13 mouse cellular contexts compared by ENCODE assay signal in genomic region chr8:66917695-66918467, GRCm38 (mm10). TPM values are rescaled to one million over a fixed set of nuclear protein-coding genes. Genes with fewer than 3 reads are reported as not detected.
DNase-seq lines count a peak whose midpoint lies in the region; ATAC-seq and TF ChIP-seq lines count a peak whose summit lies in the region.
"Had no signal": no experiment of that assay in that cellular context is flagged by ENCODE, and none has a peak within 500 bp of the region (broad histone marks: within the 10 kb centered on the region; RNA-seq: fewer than 3 reads in every experiment).

No protein-coding gene starts in this region.

- no peak for DNase-seq in heart, postnatal 14 days
- DNase-seq in lung, adult 2 months: no peak
- DNase-seq in hindbrain, postnatal 0 days (ENCODE audit: low spot score): no peak
- no peak for DNase-seq in left cerebral cortex, adult 2 months (ENCODE audit: extremely low spot score in 1 of 2, low spot score in 2 of 2)
- DNase-seq in adrenal gland, postnatal 14 days: no peak
- DNase-seq: cerebellum, adult 18-20 months; heart, postnatal 10 days; kidney, adult 9 months; lung, adult 18-20 months had no signal

- no peak overlapping the region for H3K4me3 ChIP-seq in heart, embryonic 11.5 days (ENCODE audit: low read depth, low read length)
- H3K4me3 ChIP-seq in lung, embryonic 16.5 days (ENCODE audit: low read length): no peak overlapping the region
- no peak overlapping the region for H3K4me3 ChIP-seq in lung, adult 2 months (replicated peaks; ENCODE audit: extremely low read depth, low read depth, low read length)
- no peak overlapping the region for H3K4me3 ChIP-seq in hindbrain, postnatal 0 days (ENCODE audit: low read length)
- no peak overlapping the region for H3K4me3 ChIP-seq in stomach, embryonic 14.5 days (ENCODE audit: low read depth, low read length)
- no peak overlapping the region for H3K4me3 ChIP-seq in left cerebral cortex, adult 2 months
- H3K4me3 ChIP-seq: limb, embryonic 12.5 days had no signal

- no peaks in the 10 kb centered on the region for H3K9me3 ChIP-seq in heart, embryonic 11.5 days (replicated peaks; ENCODE audit: control insufficient read depth, low read length)
- no peaks in the 10 kb centered on the region for H3K9me3 ChIP-seq in lung, embryonic 16.5 days (ENCODE audit: control insufficient read depth, low read length)
- H3K9me3 ChIP-seq in hindbrain, postnatal 0 days (ENCODE audit: low read length): no peaks in the 10 kb centered on the region
- no peaks in the 10 kb centered on the region for H3K9me3 ChIP-seq in stomach, embryonic 14.5 days (ENCODE audit: control insufficient read depth, low read depth, low read length)
- H3K9me3 ChIP-seq: limb, embryonic 12.5 days had no signal

- intact Hi-C loops in heart, postnatal 14 days (cut with DNase I): loop anchor here (10.0 kb wide), 1 partner anchor 163 kb away; no protein-coding TSS in a partner anchor
- intact Hi-C loops in left cerebral cortex, adult 2 months (cut with DNase I): no loop called here

- H3K4me1 ChIP-seq in heart, embryonic 11.5 days (ENCODE audit: control insufficient read depth, insufficient read depth, low read length): no peaks in the 10 kb centered on the region
- H3K4me1 ChIP-seq in lung, embryonic 16.5 days (replicated peaks; ENCODE audit: control insufficient read depth, insufficient read depth, low read length): no peaks in the 10 kb centered on the region
- H3K4me1 ChIP-seq in lung, adult 2 months (ENCODE audit: control insufficient read depth, insufficient read depth, low read length): no peaks in the 10 kb centered on the region
- H3K4me1 ChIP-seq in hindbrain, postnatal 0 days (ENCODE audit: insufficient read depth, low read length): no peaks in the 10 kb centered on the region
- no peaks in the 10 kb centered on the region for H3K4me1 ChIP-seq in stomach, embryonic 14.5 days (ENCODE audit: control insufficient read depth, insufficient read depth, low read length)
- H3K4me1 ChIP-seq: limb, embryonic 12.5 days had no signal

- no peak for TF ChIP-seq POLR2A in lung, adult 2 months (IDR thresholded peaks at IDR 0.05; ENCODE audit: borderline replicate concordance, extremely low read depth, low read depth, low read length)

- TF ChIP-seq CTCF in lung, adult 2 months (IDR thresholded peaks at IDR 0.05; ENCODE audit: insufficient read depth, low read length): no peak
- TF ChIP-seq CTCF in hindbrain, postnatal 0 days (IDR thresholded peaks at IDR 0.05; ENCODE audit: low read depth): no peak
- no peak for TF ChIP-seq CTCF in left cerebral cortex, adult 2 months (IDR thresholded peaks at IDR 0.05)

- H3K4me2 ChIP-seq in heart, embryonic 11.5 days: no peak overlapping the region
- H3K4me2 ChIP-seq in lung, embryonic 16.5 days (ENCODE audit: low read depth, low read length): no peak overlapping the region
- no peak overlapping the region for H3K4me2 ChIP-seq in hindbrain, postnatal 0 days (ENCODE audit: low read depth, low read length)
- H3K4me2 ChIP-seq in stomach, embryonic 14.5 days (replicated peaks; ENCODE audit: low read depth, low read length): no peak overlapping the region
- H3K4me2 ChIP-seq: limb, embryonic 12.5 days had no signal

- ATAC-seq in heart, embryonic 11.5 days (replicated peaks; ENCODE audit: insufficient number of reproducible peaks, low FRiP score, low TSS enrichment): peak; percentile 72
- ATAC-seq in lung, embryonic 16.5 days (ENCODE audit: low read depth): peak; percentile 23; the same call in 1 of the 2 replicates
- peak; percentile 38; the same call in 1 of the 2 replicates for ATAC-seq in hindbrain, postnatal 0 days
- ATAC-seq in stomach, embryonic 14.5 days (ENCODE audit: insufficient number of reproducible peaks, insufficient read depth, low FRiP score, low read depth): peak; percentile 74

- 68% methylated on average over 6 of the region's 6 CpGs for WGBS in heart, embryonic 11.5 days (ENCODE audit: insufficient replicate concordance)
- WGBS in lung, embryonic 16.5 days: 54% methylated on average over 6 of the region's 6 CpGs
- 53% methylated on average over 6 of the region's 6 CpGs for WGBS in lung, adult 2 months
- WGBS in hindbrain, postnatal 0 days: 79% methylated on average over 6 of the region's 6 CpGs
- 61% methylated on average over 6 of the region's 6 CpGs for WGBS in stomach, embryonic 14.5 days

- H3K36me3 ChIP-seq in heart, embryonic 11.5 days (ENCODE audit: control insufficient read depth, insufficient read depth, low read length): no peaks in the 10 kb centered on the region
- no peaks in the 10 kb centered on the region for H3K36me3 ChIP-seq in lung, embryonic 16.5 days (ENCODE audit: control insufficient read depth, insufficient read depth, low read length)
- no peaks in the 10 kb centered on the region for H3K36me3 ChIP-seq in hindbrain, postnatal 0 days (ENCODE audit: insufficient read depth, low read length)
- H3K36me3 ChIP-seq in stomach, embryonic 14.5 days (ENCODE audit: control insufficient read depth, insufficient read depth, low read length): no peaks in the 10 kb centered on the region
- H3K36me3 ChIP-seq: limb, embryonic 12.5 days had no signal

- no peak overlapping the region for H3K27ac ChIP-seq in heart, embryonic 11.5 days (ENCODE audit: low read depth, low read length)
- H3K27ac ChIP-seq in lung, embryonic 16.5 days (ENCODE audit: low read length): no peak overlapping the region
- H3K27ac ChIP-seq in hindbrain, postnatal 0 days: no peak overlapping the region
- H3K27ac ChIP-seq in stomach, embryonic 14.5 days (ENCODE audit: low read length): no peak overlapping the region
- no peak overlapping the region for H3K27ac ChIP-seq in left cerebral cortex, adult 2 months
- H3K27ac ChIP-seq: limb, embryonic 12.5 days had no signal

- H3K9ac ChIP-seq in heart, embryonic 11.5 days (ENCODE audit: low read depth, low read length): no peak overlapping the region
- no peak overlapping the region for H3K9ac ChIP-seq in lung, embryonic 16.5 days (ENCODE audit: low read length)
- H3K9ac ChIP-seq in hindbrain, postnatal 0 days (replicated peaks; ENCODE audit: low read length): no peak overlapping the region
- no peak overlapping the region for H3K9ac ChIP-seq in stomach, embryonic 14.5 days (replicated peaks; ENCODE audit: low read depth, low read length)
- H3K9ac ChIP-seq: limb, embryonic 12.5 days had no signal

- no peaks in the 10 kb centered on the region for H3K27me3 ChIP-seq in heart, embryonic 11.5 days (ENCODE audit: control insufficient read depth, insufficient read depth, low read length)
- H3K27me3 ChIP-seq in lung, embryonic 16.5 days (ENCODE audit: control insufficient read depth, insufficient read depth, low read depth, low read length): no peaks in the 10 kb centered on the region
- no peaks in the 10 kb centered on the region for H3K27me3 ChIP-seq in hindbrain, postnatal 0 days (ENCODE audit: insufficient read depth, low read length)
- H3K27me3 ChIP-seq in stomach, embryonic 14.5 days (ENCODE audit: control insufficient read depth, insufficient read depth, low read length): no peaks in the 10 kb centered on the region
- H3K27me3 ChIP-seq: limb, embryonic 12.5 days had no signal

RNA-seq across cellular contexts. Expression of gene Naf1, which starts 57.9 kb away (rescaled TPM):
- 3.1 and 3.4 TPM in 2 replicates for polyA plus RNA-seq in heart, embryonic 11.5 days (2014; fragmentation: Nextera tagmentation; extraction: Ambion mirVana)
- total RNA-seq in heart, postnatal 14 days (2021): 1 to 10 TPM; 5.5 to 5.9 TPM
- polyA plus RNA-seq in lung, embryonic 16.5 days (2015; fragmentation: Nextera tagmentation; extraction: Ambion mirVana): 2.4 and 2.6 TPM in 2 replicates
- polyA plus RNA-seq in lung, adult 2 months (2012; rRNA removed): 5.1 and 9.7 TPM in 2 replicates
- 7.2 and 9.1 TPM in 2 replicates for total RNA-seq in hindbrain, postnatal 0 days (2014; rRNA removed)
- 2.9 TPM in 2 replicates for polyA plus RNA-seq in hindbrain, postnatal 0 days (2015; fragmentation: Nextera tagmentation; extraction: Ambion mirVana)
- polyA plus RNA-seq in stomach, embryonic 14.5 days (2014; fragmentation: Nextera tagmentation; extraction: Ambion mirVana): 5.4 and 5.6 TPM in 2 replicates
- total RNA-seq in left cerebral cortex, adult 2 months (2021): 10 to 100 TPM; 16.4 to 17.3 TPM
- total RNA-seq in adrenal gland, postnatal 14 days (2021): 14.0 and 15.0 TPM in 2 replicates

Comparison
In these comparisons a context has a peak if more than half of its experiments do, and no peak if none do; other contexts are left out.
1. ATAC-seq: peak in every context shown above with its lines; median percentile 74 in stomach, embryonic 14.5 days; 72 in heart, embryonic 11.5 days; 38 in hindbrain, postnatal 0 days; 23 in lung, embryonic 16.5 days.